Mouse (Mus musculus) intestine, embryonic 16.5 days (tissue): ENCODE data around the gene Orc5. TPM values are rescaled to one million over a fixed set of nuclear protein-coding genes. Genes with fewer than 3 reads are reported as not detected.
"Not testable (repeated sequence)": the region's sequence is repeated elsewhere in the genome, so short reads cannot be mapped to it uniquely, and the experiment has no call there.

ENCODE experiments used
- ATAC-seq: fragments of 200-750 bp; cut with Nextera tagmentation; 2 replicates; pipeline ENCODE4 v1.8.0; 2017; ENCODE audit warnings: moderate TSS enrichment, moderate library complexity
- H3K27ac ChIP-seq: fragments of 300-500 bp; sonication (generic); 2 replicates; pipeline ENCODE4 v1.5.1; 2014; ENCODE audit warnings: mild to moderate bottlenecking, low read length
- H3K27me3 ChIP-seq: fragments of 300-500 bp; sonication (generic); replicated peaks from 2 replicates; pipeline ENCODE4 v1.6.1; 2014; ENCODE audit warnings: low read length, control low read depth, mixed read lengths; ENCODE audit not compliant: control insufficient read depth, insufficient read depth
- H3K36me3 ChIP-seq: fragments of 300-500 bp; sonication (generic); 2 replicates; pipeline ENCODE4 v1.6.1; 2014; ENCODE audit warnings: low read length, control low read depth; ENCODE audit not compliant: control insufficient read depth, insufficient read depth
- H3K4me1 ChIP-seq: fragments of 300-500 bp; sonication (generic); 2 replicates; pipeline ENCODE4 v1.6.1; 2014; ENCODE audit warnings: low read length, control low read depth, mixed read lengths; ENCODE audit not compliant: control insufficient read depth, insufficient read depth
- H3K4me2 ChIP-seq: fragments of 300-500 bp; sonication (generic); 2 replicates; pipeline ENCODE4 v1.6.1; 2014; ENCODE audit warnings: low read depth, low read length, control low read depth
- H3K4me3 ChIP-seq: fragments of 300-500 bp; sonication (generic); 2 replicates; pipeline ENCODE4 v1.5.1; 2014; ENCODE audit warnings: mild to moderate bottlenecking, low read length
- H3K9ac ChIP-seq: fragments of 300-500 bp; sonication (generic); 2 replicates; pipeline ENCODE4 v1.6.1; 2014; ENCODE audit warnings: low read depth, low read length
- H3K9me3 ChIP-seq: fragments of 300-500 bp; sonication (generic); 2 replicates; pipeline ENCODE4 v1.6.1; 2016; ENCODE audit warnings: low read length, control low read depth; ENCODE audit not compliant: control insufficient read depth
- WGBS: fragments of 180-500 bp; shearing (Covaris S2); extraction: QIAGEN DNeasy Blood & Tissue Kit; methylation state at CpG from one replicate; pipeline ENCODE4 v1.1.7; 2014; 5-methylcytosine and 5-hydroxymethylcytosine counted together
- polyA plus RNA-seq: library from polyadenylated mRNA; unstranded; fragments of >200 nt; fragmentation: Nextera tagmentation; extraction: Ambion mirVana; gene quantifications from 2 replicates; pipeline ENCODE4 v1.2.1, GENCODE M21; 2015

Orc5 gene
- polyA plus RNA-seq, 1 experiment from 2014 or later, result 41.4 TPM

GRCm38 (mm10) chr5:22545305-22545704 is 4.9 kb downstream of the Orc5 start:
- H3K4me3 ChIP-seq, result no peak overlapping the region
- no peaks in the 10 kb centered on the region for H3K9me3 ChIP-seq
- peaks cover 17% of the 10 kb centered on the region for H3K36me3 ChIP-seq
- H3K9ac ChIP-seq, result no peak overlapping the region
- no peak overlapping the region for H3K27ac ChIP-seq
- H3K27me3 ChIP-seq, result no peaks in the 10 kb centered on the region
- ATAC-seq, result no peak
- peaks cover 4% of the 10 kb centered on the region for H3K4me1 ChIP-seq
- H3K4me2 ChIP-seq, result no peak overlapping the region

DNA sequence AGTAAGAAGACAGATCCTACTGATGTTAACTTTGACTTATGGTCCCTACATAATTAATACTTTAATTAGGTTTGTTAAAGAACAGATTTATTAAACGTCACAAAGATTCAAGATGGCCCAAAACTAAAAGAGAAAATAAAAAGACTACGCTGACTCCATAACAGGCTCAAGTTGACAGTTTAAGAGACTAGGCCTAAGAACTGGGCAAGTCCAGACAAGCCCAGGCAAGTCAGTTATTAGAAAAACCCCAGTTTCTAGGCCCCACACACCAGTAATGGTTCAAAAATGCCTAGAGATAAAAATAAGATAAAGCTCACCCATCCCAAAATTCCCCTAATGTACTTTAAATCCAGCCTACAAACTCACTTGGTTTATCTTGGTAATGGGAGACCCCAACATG is 7.6 kb downstream of the Orc5 start:
- Histone ChIP-seq H3K27ac (no peak overlapping the region), H3K36me3 (peaks cover 21% of the 10 kb centered on the region), H3K9me3 (no peaks in the 10 kb centered on the region), H3K4me1 (no peaks in the 10 kb centered on the region), H3K9ac (no peak overlapping the region), H3K4me2 (no peak overlapping the region), H3K27me3 (no peaks in the 10 kb centered on the region), H3K4me3 (no peak overlapping the region)
- WGBS, result 98% methylated on average over 2 of the region's 2 CpGs
- no peak for ATAC-seq

DNA sequence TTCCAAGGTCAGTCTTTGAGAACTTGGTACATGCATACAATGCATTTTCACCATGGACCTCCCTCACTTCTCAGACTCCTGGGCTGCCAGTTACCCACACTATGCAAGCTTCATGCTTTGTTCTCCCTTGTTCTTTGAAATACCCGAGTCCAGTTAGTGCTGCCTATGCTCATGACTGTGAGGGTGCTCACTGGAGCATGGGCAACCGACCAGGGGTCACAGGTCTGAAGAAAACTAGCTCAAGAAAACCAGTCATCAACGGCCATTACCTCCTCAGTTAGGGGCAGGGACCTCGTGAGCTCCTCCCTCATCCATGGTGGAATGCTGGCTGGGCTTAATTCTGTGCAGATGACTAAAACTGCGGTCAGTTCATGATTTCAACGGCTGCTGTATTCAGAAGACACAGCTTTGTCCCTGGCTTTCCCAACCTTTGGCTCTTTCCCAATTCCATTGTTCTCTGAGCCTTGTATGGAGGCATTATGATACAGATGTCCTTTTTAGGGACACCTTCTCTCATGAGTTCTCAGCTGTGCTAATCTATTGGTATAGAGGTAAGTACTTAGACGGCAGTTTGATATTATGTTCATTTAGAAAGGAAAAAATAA is 11.1 kb downstream of the Orc5 start:
- no peak overlapping the region for H3K9ac ChIP-seq
- no peak overlapping the region for H3K27ac ChIP-seq
- no peak for ATAC-seq
- no peak overlapping the region for H3K4me3 ChIP-seq
- no peaks in the 10 kb centered on the region for H3K9me3 ChIP-seq
- no peak overlapping the region for H3K4me2 ChIP-seq
- peaks cover 7% of the 10 kb centered on the region; the same call in 1 of the 2 replicates for H3K36me3 ChIP-seq
- WGBS, result 93% methylated on average over 7 of the region's 7 CpGs
- no peaks in the 10 kb centered on the region for H3K27me3 ChIP-seq
- H3K4me1 ChIP-seq, result no peaks in the 10 kb centered on the region

- H3K36me3 ChIP-seq, result peaks cover 6% of the 10 kb centered on the region; the same call in 1 of the 2 replicates
- H3K27me3 ChIP-seq, result no peaks in the 10 kb centered on the region
- H3K27ac ChIP-seq, result no peak overlapping the region
- no peak for ATAC-seq
- no peak overlapping the region for H3K9ac ChIP-seq
- no peak overlapping the region for H3K4me3 ChIP-seq
- no peak overlapping the region for H3K4me2 ChIP-seq
- 89% methylated on average over 1 of the region's 1 CpGs for WGBS
- no peaks in the 10 kb centered on the region for H3K4me1 ChIP-seq
- no peaks in the 10 kb centered on the region for H3K9me3 ChIP-seq
Observed at GRCm38 (mm10) chr5:22536695-22537094, 13.5 kb downstream of the Orc5 start.

DNA sequence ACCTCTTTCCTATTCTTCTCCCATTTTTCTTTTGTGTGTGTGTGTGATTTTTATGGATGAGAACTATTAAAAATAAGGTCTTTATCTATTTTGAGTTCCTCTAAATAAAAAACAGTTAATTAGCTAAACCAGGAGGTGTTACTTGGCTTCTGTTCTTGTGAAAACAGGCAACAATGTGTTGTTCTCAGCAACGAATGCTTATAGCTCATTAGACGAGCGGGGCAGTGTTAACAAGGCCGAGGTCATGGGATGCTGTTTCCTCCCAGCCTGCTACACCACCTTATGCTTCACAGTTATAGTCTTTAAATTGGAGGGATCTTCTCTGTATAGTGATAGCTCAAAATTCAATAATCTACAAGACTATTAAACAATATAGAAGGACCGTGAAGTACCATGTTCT is 17.7 kb downstream of the Orc5 start:
- H3K9me3 ChIP-seq, result no peaks in the 10 kb centered on the region
- no peak for ATAC-seq
- no peak overlapping the region for H3K27ac ChIP-seq
- no peaks in the 10 kb centered on the region for H3K4me1 ChIP-seq
- WGBS, result 93% methylated on average over 5 of the region's 5 CpGs
- no peak overlapping the region for H3K4me2 ChIP-seq
- H3K9ac ChIP-seq, result no peak overlapping the region
- peaks cover 2% of the 10 kb centered on the region; the same call in 1 of the 2 replicates for H3K36me3 ChIP-seq
- H3K4me3 ChIP-seq, result no peak overlapping the region
- H3K27me3 ChIP-seq, result no peaks in the 10 kb centered on the region

DNA sequence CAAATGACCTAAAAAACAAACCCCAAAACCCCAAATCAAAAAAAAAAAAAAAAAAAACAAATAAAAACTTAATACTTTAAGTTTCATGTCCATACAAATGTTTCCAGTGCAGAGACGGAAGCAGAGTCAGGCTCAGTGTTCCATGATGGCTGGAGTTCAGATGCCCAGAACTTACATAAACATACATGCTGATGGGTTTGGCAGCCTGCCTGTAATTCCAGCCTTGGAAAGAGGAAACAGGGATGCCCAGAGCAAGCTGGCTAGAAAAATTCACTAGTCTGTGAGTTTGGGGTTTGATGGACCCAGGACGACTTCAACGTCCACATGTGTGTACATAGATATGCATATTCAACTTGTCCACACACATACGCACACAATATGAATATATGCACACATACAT is 27.6 kb downstream of the Orc5 start:
- Histone ChIP-seq H3K4me1 (no peaks in the 10 kb centered on the region), H3K4me3 (no peak overlapping the region), H3K36me3 (0 out of 2 replicates have a peak, but pooled peaks cover 2% of the 10 kb centered on the region), H3K27ac (no peak overlapping the region), H3K4me2 (no peak overlapping the region), H3K27me3 (no peaks in the 10 kb centered on the region), H3K9ac (no peak overlapping the region), H3K9me3 (no peaks in the 10 kb centered on the region)
- 87% methylated on average over 4 of the region's 4 CpGs for WGBS
- no peak for ATAC-seq

DNA sequence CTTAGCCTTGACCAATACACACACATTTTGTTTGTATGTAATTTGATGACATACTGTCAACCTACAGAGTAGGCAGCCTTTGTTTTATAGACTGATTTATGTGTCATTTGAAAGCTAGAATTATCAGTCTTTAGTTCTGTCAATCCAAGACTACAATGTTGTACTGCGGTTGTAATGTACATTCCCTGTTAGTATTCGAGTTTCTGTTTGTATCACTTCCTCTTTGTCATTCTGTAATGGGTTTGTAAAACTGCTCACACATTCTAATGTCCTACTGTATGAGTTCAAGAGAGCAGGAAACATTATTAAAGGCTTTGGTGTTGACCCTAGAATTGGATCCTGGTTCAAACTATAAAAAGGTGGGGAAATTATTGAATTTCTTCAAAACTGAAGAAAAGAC is 30.5 kb downstream of the Orc5 start:
- Histone ChIP-seq H3K9ac (no peak overlapping the region), H3K4me3 (no peak overlapping the region), H3K4me2 (no peak overlapping the region), H3K4me1 (no peaks in the 10 kb centered on the region), H3K27ac (no peak overlapping the region), H3K9me3 (no peaks in the 10 kb centered on the region), H3K27me3 (no peaks in the 10 kb centered on the region), H3K36me3 (0 out of 2 replicates have a peak, but pooled peaks cover 2% of the 10 kb centered on the region)
- 86% methylated on average over 2 of the region's 2 CpGs for WGBS
- ATAC-seq, result no peak

GRCm38 (mm10) chr5:22515745-22516144 is 34.5 kb downstream of the Orc5 start:
- not testable (repeated sequence) for ATAC-seq

GRCm38 (mm10) chr5:22514231-22514630 is 36.0 kb downstream of the Orc5 start:
- WGBS, result no CpG with 5 or more reads among the region's 7 CpGs
- not testable (repeated sequence) for H3K27me3 ChIP-seq, H3K9ac ChIP-seq, H3K36me3 ChIP-seq, H3K27ac ChIP-seq, H3K9me3 ChIP-seq, H3K4me1 ChIP-seq, ATAC-seq, H3K4me2 ChIP-seq, H3K4me3 ChIP-seq

More at GRCm38 (mm10) chr5:22515745-22516144, 34.5 kb downstream of the Orc5 start:
- 80% methylated on average over 4 of the region's 4 CpGs for WGBS
- H3K27ac ChIP-seq, H3K4me2 ChIP-seq, H3K27me3 ChIP-seq, H3K4me3 ChIP-seq, H3K36me3 ChIP-seq, H3K9me3 ChIP-seq, H3K4me1 ChIP-seq, H3K9ac ChIP-seq: not testable (repeated sequence)

- WGBS, result no CpG with 5 or more reads among the region's 5 CpGs
Observed at GRCm38 (mm10) chr5:22512579-22512978, 37.6 kb downstream of the Orc5 start.

More at GRCm38 (mm10) chr5:22512579-22512978, 37.6 kb downstream of the Orc5 start:
- H3K4me1 ChIP-seq, H3K4me3 ChIP-seq, H3K27ac ChIP-seq, H3K27me3 ChIP-seq, ATAC-seq, H3K36me3 ChIP-seq, H3K9ac ChIP-seq, H3K4me2 ChIP-seq, H3K9me3 ChIP-seq: not testable (repeated sequence)
